Mouse (Mus musculus): Measurements from ENCODE around the gene E130308A19Rik.

- no peak for TF ChIP-seq CTCF (IDR thresholded peaks at IDR 0.05; ENCODE audit: low read depth)
- TF ChIP-seq EP300 (IDR thresholded peaks at IDR 0.05; ENCODE audit: low read depth): no peak
Observed at GRCm38 (mm10) chr4:59805181-59805967, 179.4 kb downstream of the E130308A19Rik start, which contains the start of gene Snx30.

All from heart, postnatal 0 days (tissue).